Mouse (Mus musculus): ENCODE measurements around the gene Cyp24a1.

GRCm38 (mm10) chr2:170447651-170448050 lies 49.3 kb downstream of the Cyp24a1 start:
- TF ChIP-seq CTCF (conservative IDR thresholded peaks at IDR 0.05; ENCODE audit: insufficient read depth, insufficient read length, low read depth, low read length) = no peak
- no peak for TF ChIP-seq POLR2A (IDR thresholded peaks at IDR 0.05; ENCODE audit: low read depth, low read length)
